Mouse (Mus musculus): ENCODE data around the gene Ociad2. TPM values are rescaled to one million over a fixed set of nuclear protein-coding genes. Genes with fewer than 3 reads are reported as not detected.

Gene Ociad2
- total and polyA plus RNA-seq, 3 experiments: 1.6 to 10.5 (median 9.0) TPM

DNA sequence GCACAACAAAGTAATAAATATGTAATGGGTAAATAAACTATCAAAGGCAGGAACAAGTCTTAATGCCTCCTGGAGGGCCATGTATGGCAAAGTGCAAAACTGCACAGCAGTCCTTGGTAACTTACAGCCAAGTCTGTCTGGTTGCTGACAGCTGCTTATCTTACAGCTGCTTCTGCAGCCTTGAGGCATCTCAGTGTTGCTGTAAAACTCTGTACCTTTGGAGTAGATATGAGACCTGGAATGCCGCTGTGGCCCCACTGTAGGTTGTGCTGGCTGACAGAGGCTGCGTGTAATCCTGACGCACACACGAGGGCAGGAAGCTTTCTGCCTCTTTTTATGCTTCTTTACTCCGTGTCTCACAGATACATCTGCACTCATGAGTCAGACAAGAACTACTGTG is 29.4 kb downstream of the Ociad2 start:
- Histone ChIP-seq H3K9ac (ENCODE audit: low read depth, low read length) (no peak overlapping the region), H3K36me3 (ENCODE audit: control insufficient read depth, insufficient read depth, low read length) (peaks cover 28% of the 10 kb centered on the region), H3K27me3 (ENCODE audit: control insufficient read depth, insufficient read depth, low read length) (no peaks in the 10 kb centered on the region), H3K27ac (no peak overlapping the region), H3K79me2 (replicated peaks; ENCODE audit: control insufficient read depth, insufficient read depth, low read length) (peaks cover 2% of the 10 kb centered on the region), H3K4me3 (no peak overlapping the region), H3K4me1 (ENCODE audit: control insufficient read depth, insufficient read depth, low read length) (no peaks in the 10 kb centered on the region; the same call in 1 of the 2 replicates)
- DNase-seq: no peak
- intact Hi-C loops (cut with DNase I): loop anchor here (10.0 kb wide), 1 partner anchor 337 kb away; the partner anchor contains the start of gene Gm10135
- WGBS: 65% methylated on average over 5 of the region's 5 CpGs
- TF ChIP-seq POLR2A (IDR thresholded peaks at IDR 0.05; ENCODE audit: insufficient read depth, low read depth, low read length) (no peak), EP300 (IDR thresholded peaks at IDR 0.05; ENCODE audit: insufficient read depth, low read depth, low read length) (no peak), CTCF (IDR thresholded peaks at IDR 0.05) (no peak)

- DNase-seq: no peak
- WGBS: 83% methylated on average over 1 of the region's 1 CpGs
- no peak overlapping the region for H3K4me3 ChIP-seq
- peaks cover 28% of the 10 kb centered on the region for H3K36me3 ChIP-seq (ENCODE audit: control insufficient read depth, insufficient read depth, low read length)
- H3K27ac ChIP-seq: no peak overlapping the region
- no peak overlapping the region for H3K9ac ChIP-seq (ENCODE audit: low read depth, low read length)
- intact Hi-C loops (cut with DNase I): loop anchor here (10.0 kb wide), 1 partner anchor 336 kb away; the partner anchor contains the start of gene Gm10135
- TF ChIP-seq POLR2A (IDR thresholded peaks at IDR 0.05; ENCODE audit: insufficient read depth, low read depth, low read length) (no peak), EP300 (IDR thresholded peaks at IDR 0.05; ENCODE audit: insufficient read depth, low read depth, low read length) (no peak), CTCF (IDR thresholded peaks at IDR 0.05) (no peak)
- H3K79me2 ChIP-seq (replicated peaks; ENCODE audit: control insufficient read depth, insufficient read depth, low read length): peaks cover 2% of the 10 kb centered on the region
- H3K4me1 ChIP-seq (ENCODE audit: control insufficient read depth, insufficient read depth, low read length): no peaks in the 10 kb centered on the region
- H3K27me3 ChIP-seq (ENCODE audit: control insufficient read depth, insufficient read depth, low read length): no peaks in the 10 kb centered on the region
Observed at GRCm38 (mm10) chr5:73310401-73310800, 30.4 kb downstream of the Ociad2 start.

DNA sequence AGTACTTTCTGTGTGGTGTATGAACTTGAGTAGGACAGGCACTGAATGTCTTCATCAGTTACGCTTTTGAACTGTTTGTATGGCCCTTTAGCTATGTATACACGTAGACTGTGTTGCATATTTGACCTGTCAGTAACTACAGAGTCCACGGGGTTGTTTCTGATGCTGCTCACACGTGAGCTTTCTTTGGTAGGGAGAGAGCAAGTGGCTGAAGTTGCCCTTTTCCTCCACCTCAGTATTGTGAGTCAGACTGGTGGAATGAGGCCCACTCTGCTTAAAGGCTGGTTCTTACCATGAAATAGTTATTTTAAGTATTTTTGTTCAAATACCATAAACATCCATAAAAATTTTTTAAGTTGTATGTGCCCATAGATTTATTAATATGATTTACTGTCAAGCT is 31.3 kb downstream of the Ociad2 start:
- WGBS: 74% methylated on average over 4 of the region's 4 CpGs
- no peaks in the 10 kb centered on the region for H3K27me3 ChIP-seq (ENCODE audit: control insufficient read depth, insufficient read depth, low read length)
- H3K36me3 ChIP-seq (ENCODE audit: control insufficient read depth, insufficient read depth, low read length): peaks cover 25% of the 10 kb centered on the region
- TF ChIP-seq POLR2A (IDR thresholded peaks at IDR 0.05; ENCODE audit: insufficient read depth, low read depth, low read length) (no peak), EP300 (IDR thresholded peaks at IDR 0.05; ENCODE audit: insufficient read depth, low read depth, low read length) (no peak), CTCF (IDR thresholded peaks at IDR 0.05) (no peak)
- H3K27ac ChIP-seq: no peak overlapping the region
- no peak overlapping the region for H3K9ac ChIP-seq (ENCODE audit: low read depth, low read length)
- H3K4me3 ChIP-seq: no peak overlapping the region
- intact Hi-C loops (cut with DNase I): no loop called here
- no peak for DNase-seq
- peaks cover 2% of the 10 kb centered on the region for H3K79me2 ChIP-seq (replicated peaks; ENCODE audit: control insufficient read depth, insufficient read depth, low read length)
- no peaks in the 10 kb centered on the region for H3K4me1 ChIP-seq (ENCODE audit: control insufficient read depth, insufficient read depth, low read length)

DNA sequence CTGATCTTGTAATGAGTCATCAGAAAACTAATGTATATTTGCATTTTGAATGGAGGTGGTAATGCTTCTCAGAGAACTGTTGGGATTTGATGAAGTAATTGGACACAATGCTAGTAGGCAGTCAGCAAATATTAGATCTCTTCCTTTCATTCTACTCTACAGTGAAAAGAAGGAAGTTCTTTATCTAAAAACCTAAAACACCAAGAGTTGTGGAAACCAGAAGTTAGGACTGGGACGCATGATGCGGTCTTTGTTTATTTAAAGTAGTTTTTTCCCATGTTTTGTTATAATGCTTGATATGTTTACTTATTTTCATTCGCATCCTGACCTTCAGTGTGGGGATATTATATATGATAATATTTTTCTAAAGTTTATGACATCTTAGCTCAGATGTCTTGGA is 33.5 kb downstream of the Ociad2 start:
- intact Hi-C loops (cut with DNase I): no loop called here
- Histone ChIP-seq H3K4me1 (ENCODE audit: control insufficient read depth, insufficient read depth, low read length) (no peaks in the 10 kb centered on the region), H3K9ac (ENCODE audit: low read depth, low read length) (no peak overlapping the region), H3K36me3 (ENCODE audit: control insufficient read depth, insufficient read depth, low read length) (peaks cover 21% of the 10 kb centered on the region), H3K4me3 (no peak overlapping the region), H3K79me2 (replicated peaks; ENCODE audit: control insufficient read depth, insufficient read depth, low read length) (peaks cover 5% of the 10 kb centered on the region), H3K27me3 (ENCODE audit: control insufficient read depth, insufficient read depth, low read length) (no peaks in the 10 kb centered on the region), H3K27ac (no peak overlapping the region)
- no peak for DNase-seq
- WGBS: 81% methylated on average over 3 of the region's 3 CpGs
- TF ChIP-seq EP300 (IDR thresholded peaks at IDR 0.05; ENCODE audit: insufficient read depth, low read depth, low read length) (no peak), POLR2A (IDR thresholded peaks at IDR 0.05; ENCODE audit: insufficient read depth, low read depth, low read length) (no peak), CTCF (IDR thresholded peaks at IDR 0.05) (no peak)

GRCm38 (mm10) chr5:73306486-73306885 is 34.3 kb downstream of the Ociad2 start:
- intact Hi-C loops (cut with DNase I): no loop called here
- WGBS: 96% methylated on average over 6 of the region's 6 CpGs
- no peaks in the 10 kb centered on the region for H3K27me3 ChIP-seq (ENCODE audit: control insufficient read depth, insufficient read depth, low read length)
- H3K4me3 ChIP-seq: no peak overlapping the region
- DNase-seq: no peak
- TF ChIP-seq EP300 (IDR thresholded peaks at IDR 0.05; ENCODE audit: insufficient read depth, low read depth, low read length) (no peak), CTCF (IDR thresholded peaks at IDR 0.05) (no peak), POLR2A (IDR thresholded peaks at IDR 0.05; ENCODE audit: insufficient read depth, low read depth, low read length) (no peak)
- H3K79me2 ChIP-seq (replicated peaks; ENCODE audit: control insufficient read depth, insufficient read depth, low read length): peaks cover 5% of the 10 kb centered on the region
- H3K36me3 ChIP-seq (ENCODE audit: control insufficient read depth, insufficient read depth, low read length): peaks cover 21% of the 10 kb centered on the region
- H3K9ac ChIP-seq (ENCODE audit: low read depth, low read length): no peak overlapping the region
- no peak overlapping the region for H3K27ac ChIP-seq
- no peaks in the 10 kb centered on the region for H3K4me1 ChIP-seq (ENCODE audit: control insufficient read depth, insufficient read depth, low read length)

GRCm38 (mm10) chr5:73304507-73304906 is 36.3 kb downstream of the Ociad2 start:
- no peak overlapping the region for H3K27ac ChIP-seq
- no peak for DNase-seq
- H3K79me2 ChIP-seq (replicated peaks; ENCODE audit: control insufficient read depth, insufficient read depth, low read length): peaks cover 6% of the 10 kb centered on the region
- WGBS: 72% methylated on average over 12 of the region's 12 CpGs
- H3K9ac ChIP-seq (ENCODE audit: low read depth, low read length): no peak overlapping the region
- H3K4me1 ChIP-seq (ENCODE audit: control insufficient read depth, insufficient read depth, low read length): no peaks in the 10 kb centered on the region
- intact Hi-C loops (cut with DNase I): no loop called here
- H3K27me3 ChIP-seq (ENCODE audit: control insufficient read depth, insufficient read depth, low read length): no peaks in the 10 kb centered on the region
- H3K36me3 ChIP-seq (ENCODE audit: control insufficient read depth, insufficient read depth, low read length): peaks cover 25% of the 10 kb centered on the region
- TF ChIP-seq EP300 (IDR thresholded peaks at IDR 0.05; ENCODE audit: insufficient read depth, low read depth, low read length) (no peak), POLR2A (IDR thresholded peaks at IDR 0.05; ENCODE audit: insufficient read depth, low read depth, low read length) (no peak), CTCF (IDR thresholded peaks at IDR 0.05) (no peak)
- H3K4me3 ChIP-seq: no peak overlapping the region

All from heart, adult 2 months (tissue).